Mouse (Mus musculus) lung, adult 2 months (tissue): ENCODE measurements around the gene Zfp846.

ENCODE experiments used
- CTCF ChIP-seq: fragments of 200-500 bp; IDR thresholded peaks from 2 replicates; pipeline ENCODE4 v1.5.1; 2011; ENCODE audit warnings: mild to moderate bottlenecking, low read length, control low read depth; ENCODE audit not compliant: insufficient read depth
- POLR2A ChIP-seq: fragments of 200-500 bp; IDR thresholded peaks from 2 replicates; pipeline ENCODE4 v1.6.1; 2011; ENCODE audit warnings: low read depth, mild to moderate bottlenecking, control low read depth, low read length, borderline replicate concordance; ENCODE audit errors: extremely low read depth

GRCm38 (mm10) chr9:20638552-20638951 lies 57.5 kb downstream of the Zfp846 start:
- TF ChIP-seq CTCF: no peak
- TF ChIP-seq POLR2A: no peak
